Mouse (Mus musculus) urinary bladder, adult 18-20 months (tissue): ENCODE results near the gene Itm2b.

Source experiments
- DNase-seq, 2 experiments: peaks; one replicate each; pipeline ENCODE4 v3.0.0; 2022; ENCODE audit warnings: low spot score in 2 of 2, mixed read lengths in 2 of 2

Gene Itm2b

GRCm38 (mm10) chr14:73395750-73396149 lies 10.7 kb upstream of the Itm2b start:
- no peak for DNase-seq

GRCm38 (mm10) chr14:73394263-73395006 lies 9.3 kb upstream of the Itm2b start:
- no peak for DNase-seq

GRCm38 (mm10) chr14:73391457-73391856 lies 6.4 kb upstream of the Itm2b start:
- no peak for DNase-seq

- DNase-seq, result no peak
Observed at GRCm38 (mm10) chr14:73390196-73390595, 5.1 kb upstream of the Itm2b start.

- DNase-seq, result no peak
Observed at GRCm38 (mm10) chr14:73389059-73389458, 4.0 kb upstream of the Itm2b start.

- DNase-seq, result peak in 1 of 2 experiments; percentile 76
Observed at GRCm38 (mm10) chr14:73388546-73388945, 3.5 kb upstream of the Itm2b start.

- no peak for DNase-seq
Observed at GRCm38 (mm10) chr14:73386493-73386892, 1.4 kb upstream of the Itm2b start.

- no peak for DNase-seq
Observed at GRCm38 (mm10) chr14:73385720-73386374, 758 bp upstream of the Itm2b start.

- no peak for DNase-seq
Observed at GRCm38 (mm10) chr14:73384546-73384912, 560 bp downstream of the Itm2b start.

- no peak for DNase-seq
Observed at GRCm38 (mm10) chr14:73383746-73384145, 1.3 kb downstream of the Itm2b start.

GRCm38 (mm10) chr14:73382699-73383098 lies 2.4 kb downstream of the Itm2b start:
- DNase-seq, result peak in 1 of 2 experiments; percentile 55

- no peak for DNase-seq
Observed at GRCm38 (mm10) chr14:73381559-73381958, 3.5 kb downstream of the Itm2b start.

- no peak for DNase-seq
Observed at GRCm38 (mm10) chr14:73377804-73378203, 7.3 kb downstream of the Itm2b start.

- DNase-seq, result no peak
Observed at GRCm38 (mm10) chr14:73376920-73377319, 8.2 kb downstream of the Itm2b start.

- no peak for DNase-seq
Observed at GRCm38 (mm10) chr14:73375903-73376302, 9.2 kb downstream of the Itm2b start.

GRCm38 (mm10) chr14:73375445-73375844 lies 9.6 kb downstream of the Itm2b start:
- no peak for DNase-seq

GRCm38 (mm10) chr14:73374315-73374890 lies 10.7 kb downstream of the Itm2b start:
- DNase-seq, result no peak

GRCm38 (mm10) chr14:73373606-73374005 lies 11.5 kb downstream of the Itm2b start:
- DNase-seq, result no peak

- DNase-seq, result no peak
Observed at GRCm38 (mm10) chr14:73372990-73373389, 12.1 kb downstream of the Itm2b start.

- no peak for DNase-seq
Observed at GRCm38 (mm10) chr14:73371577-73371976, 13.5 kb downstream of the Itm2b start.

- no peak for DNase-seq
Observed at GRCm38 (mm10) chr14:73370695-73371372, 14.3 kb downstream of the Itm2b start.

GRCm38 (mm10) chr14:73370078-73370670 lies 14.9 kb downstream of the Itm2b start:
- DNase-seq, result no peak
